Mouse (Mus musculus) fibroblast of lung, adult 2 months (primary cell): ENCODE results near the gene Ttll11.
A peak's percentile ranks its signal among the peaks of the same experiment; 100 is the strongest.

Experiments
- DNase-seq: peaks from one replicate; pipeline ENCODE4 v3.0.0-alpha.2; 2011; ENCODE audit warnings: low read depth

Gene Ttll11

GRCm38 (mm10) chr2:35965883-35966513, 13.7 kb downstream of the Ttll11 start:
- no peak for DNase-seq

GRCm38 (mm10) chr2:35963280-35963679, 16.4 kb downstream of the Ttll11 start:
- DNase-seq, result no peak

GRCm38 (mm10) chr2:35961593-35962127, 18.1 kb downstream of the Ttll11 start:
- DNase-seq, result no peak

- no peak for DNase-seq
These were observed 22.1 kb downstream of the Ttll11 start for GRCm38 (mm10) chr2:35957471-35958140.

- no peak for DNase-seq
These were observed 24.5 kb downstream of the Ttll11 start for GRCm38 (mm10) chr2:35955211-35955610.

- DNase-seq, result no peak
These were observed 27.3 kb downstream of the Ttll11 start for GRCm38 (mm10) chr2:35952187-35952958.

GRCm38 (mm10) chr2:35944896-35945295, 34.8 kb downstream of the Ttll11 start:
- DNase-seq, result no peak

- no peak for DNase-seq
These were observed 36.8 kb downstream of the Ttll11 start for GRCm38 (mm10) chr2:35942960-35943359.

- DNase-seq, result no peak
These were observed 44.7 kb downstream of the Ttll11 start for GRCm38 (mm10) chr2:35935045-35935444.

GRCm38 (mm10) chr2:35933116-35933515, 46.6 kb downstream of the Ttll11 start:
- DNase-seq, result no peak

- no peak for DNase-seq
These were observed 48.1 kb downstream of the Ttll11 start for GRCm38 (mm10) chr2:35931619-35932018.

- DNase-seq, result peak; percentile 21
These were observed 49.1 kb downstream of the Ttll11 start for GRCm38 (mm10) chr2:35930498-35931149.

- DNase-seq, result no peak
These were observed 51.6 kb downstream of the Ttll11 start for GRCm38 (mm10) chr2:35928133-35928532.

- DNase-seq, result no peak
These were observed 54.8 kb downstream of the Ttll11 start for GRCm38 (mm10) chr2:35924947-35925346.

GRCm38 (mm10) chr2:35922956-35923355, 56.8 kb downstream of the Ttll11 start:
- no peak for DNase-seq

- DNase-seq, result no peak
These were observed 67.6 kb downstream of the Ttll11 start for GRCm38 (mm10) chr2:35912090-35912489.

- DNase-seq, result no peak
These were observed 68.0 kb downstream of the Ttll11 start for GRCm38 (mm10) chr2:35911675-35912074.

GRCm38 (mm10) chr2:35910740-35911139, 69.0 kb downstream of the Ttll11 start:
- no peak for DNase-seq

- DNase-seq, result no peak
These were observed 70.4 kb downstream of the Ttll11 start for GRCm38 (mm10) chr2:35909353-35909752.

- no peak for DNase-seq
These were observed 72.1 kb downstream of the Ttll11 start for GRCm38 (mm10) chr2:35907578-35907977.

- DNase-seq, result peak; percentile 35
These were observed 73.4 kb downstream of the Ttll11 start for GRCm38 (mm10) chr2:35906174-35906798.

GRCm38 (mm10) chr2:35900845-35901244, 78.9 kb downstream of the Ttll11 start:
- DNase-seq, result no peak
